Mouse (Mus musculus): ENCODE measurements around the gene Otos. TPM values are rescaled to one million over a fixed set of nuclear protein-coding genes. Genes with fewer than 3 reads are reported as not detected.

Gene Otos
- polyA plus RNA-seq, 1 experiment from 2014 or later = 0.05 TPM

DNA sequence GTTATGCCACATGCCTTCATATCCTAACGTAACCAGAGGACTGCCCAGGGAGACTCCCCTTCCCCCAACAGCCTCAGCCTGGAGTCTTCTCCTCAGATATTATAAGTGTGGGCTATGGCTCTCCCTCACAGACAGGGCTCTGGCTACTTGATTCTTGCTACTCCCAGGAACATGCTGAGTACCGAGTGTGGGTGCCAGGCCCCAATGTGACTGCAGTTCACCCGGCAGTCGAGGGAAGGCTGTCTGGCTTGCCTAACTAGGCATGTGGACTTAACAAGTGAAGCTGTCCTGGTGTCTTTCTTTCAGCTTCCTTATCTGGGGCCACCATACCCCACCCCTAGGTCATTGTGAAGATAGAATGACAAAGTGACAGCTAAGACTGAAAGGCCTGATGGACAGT, 5.0 kb downstream of the Otos start:
- Histone ChIP-seq H3K27ac (replicated peaks) (no peak overlapping the region), H3K9me3 (no peaks in the 10 kb centered on the region), H3K36me3 (replicated peaks) (peaks cover 16% of the 10 kb centered on the region), H3K27me3 (replicated peaks; ENCODE audit: low read depth, poor library complexity, severe bottlenecking) (peaks cover 9% of the 10 kb centered on the region), H3K4me3 (no peak overlapping the region), H3K4me1 (peaks cover 35% of the 10 kb centered on the region)
- WGBS = 89% methylated on average over 4 of the region's 4 CpGs
- DNase-seq (ENCODE audit: low spot score) = no peak

DNA sequence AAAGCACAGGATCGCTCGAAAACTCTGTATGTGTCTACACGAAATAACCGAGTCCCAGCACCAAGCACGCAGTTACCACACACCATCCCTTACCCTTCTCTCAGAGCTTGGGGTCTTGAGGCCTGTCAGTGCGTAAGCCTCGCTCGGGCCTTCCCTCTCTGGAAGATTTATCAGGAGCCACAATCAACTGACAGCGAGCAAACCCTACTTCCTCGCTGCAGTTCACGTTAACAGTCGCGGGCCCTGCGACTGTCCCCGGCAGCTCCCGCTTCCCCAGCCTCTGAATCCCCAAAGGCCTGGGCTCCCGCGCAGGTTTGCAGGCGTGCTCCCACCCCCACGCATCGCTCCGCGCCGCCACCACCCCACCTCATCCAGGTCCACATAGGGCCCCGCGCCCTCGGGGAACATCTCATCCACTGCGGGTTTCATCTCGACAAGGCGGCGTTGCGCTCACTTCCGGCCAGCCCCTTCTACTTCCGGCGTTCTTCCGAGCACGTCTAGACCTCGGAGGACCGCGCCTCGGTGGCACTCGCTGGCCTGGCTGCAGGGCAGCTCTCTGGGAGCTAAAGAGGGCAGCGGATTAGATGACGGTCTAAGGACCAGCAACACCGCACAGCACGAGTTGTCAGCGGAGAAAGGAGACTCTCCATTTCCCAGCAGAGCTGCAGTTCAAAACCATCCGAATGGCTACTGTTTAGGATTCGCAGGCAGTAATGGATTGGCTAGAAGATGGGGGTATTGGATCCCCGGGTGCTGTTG, 6.9 kb downstream of the Otos start, which contains the start of gene Cops9:
TSS of gene Cops9 (minus strand) at position 472 of the 759 bp plus-strand sequence.
- H3K27ac ChIP-seq (replicated peaks) = peak within 1 kb of the TSS; percentile 84
- H3K9me3 ChIP-seq = no peaks in the 10 kb centered on the region
- 2% methylated on average over 50 of the region's 50 CpGs for WGBS

DNA sequence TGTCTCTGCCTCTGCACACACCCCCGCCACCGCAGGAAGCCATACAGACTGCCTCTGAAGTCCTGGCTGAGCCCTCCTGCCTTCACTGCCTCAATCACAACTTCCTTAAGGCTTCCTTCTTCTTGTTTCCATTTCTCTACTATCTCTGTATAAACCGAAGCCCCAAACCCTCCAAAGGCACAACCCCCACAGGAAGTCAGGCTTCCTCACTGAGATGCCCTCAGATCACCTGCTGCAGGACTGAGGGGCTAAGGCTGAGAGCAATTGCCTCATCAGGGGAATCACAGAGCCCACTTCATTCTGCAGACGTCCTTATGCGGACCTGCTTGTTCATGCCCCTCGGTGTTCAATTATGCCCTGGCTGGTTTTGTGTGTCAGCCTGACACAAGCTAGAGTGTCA, 8.2 kb downstream of the Otos start:
- peak overlapping the region; percentile 71 for H3K4me3 ChIP-seq
- peaks cover 48% of the 10 kb centered on the region for H3K36me3 ChIP-seq (replicated peaks)
- WGBS = 88% methylated on average over 6 of the region's 6 CpGs
- peaks cover 27% of the 10 kb centered on the region for H3K4me1 ChIP-seq
- H3K27ac ChIP-seq (replicated peaks) = no peak overlapping the region
- no peaks in the 10 kb centered on the region for H3K9me3 ChIP-seq
- no peaks in the 10 kb centered on the region for H3K27me3 ChIP-seq (replicated peaks; ENCODE audit: low read depth, poor library complexity, severe bottlenecking)
- no peak for DNase-seq (ENCODE audit: low spot score)

More for the DNA sequence above, 6.9 kb downstream of the Otos start, which contains the start of gene Cops9:
- Histone ChIP-seq H3K36me3 (replicated peaks) (peaks cover 36% of the 10 kb centered on the region), H3K4me3 (peak within 1 kb of the TSS; percentile 71), H3K27me3 (replicated peaks; ENCODE audit: low read depth, poor library complexity, severe bottlenecking) (peaks cover 4% of the 10 kb centered on the region; the same call in 1 of the 2 replicates), H3K4me1 (peaks cover 27% of the 10 kb centered on the region)
- DNase-seq (ENCODE audit: low spot score) = peak; percentile 93

DNA sequence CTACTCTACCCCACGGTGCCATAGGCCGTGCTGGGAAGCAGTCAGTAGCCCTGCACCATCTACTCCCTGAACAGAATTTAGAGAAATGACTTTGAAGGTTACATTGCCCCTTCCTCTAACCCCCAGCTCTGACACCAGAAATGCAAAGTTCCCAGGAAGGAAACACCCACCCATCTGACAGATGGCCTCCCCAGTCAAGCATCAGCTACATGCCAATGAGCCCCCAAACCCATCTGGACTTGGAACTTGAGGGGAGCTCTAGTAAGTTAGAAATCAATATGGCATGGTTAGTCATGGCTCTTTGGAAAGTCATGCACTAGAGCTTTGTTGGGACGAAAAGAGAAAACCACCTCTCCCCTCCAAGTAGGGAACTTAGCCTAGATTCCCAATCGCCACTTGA, 9.9 kb downstream of the Otos start:
- Histone ChIP-seq H3K27me3 (replicated peaks; ENCODE audit: low read depth, poor library complexity, severe bottlenecking) (no peaks in the 10 kb centered on the region), H3K27ac (replicated peaks) (no peak overlapping the region), H3K9me3 (no peaks in the 10 kb centered on the region), H3K4me1 (peaks cover 36% of the 10 kb centered on the region), H3K4me3 (no peak overlapping the region), H3K36me3 (replicated peaks) (peaks cover 51% of the 10 kb centered on the region)
- DNase-seq (ENCODE audit: low spot score) = no peak
- 92% methylated on average over 4 of the region's 4 CpGs for WGBS

DNA sequence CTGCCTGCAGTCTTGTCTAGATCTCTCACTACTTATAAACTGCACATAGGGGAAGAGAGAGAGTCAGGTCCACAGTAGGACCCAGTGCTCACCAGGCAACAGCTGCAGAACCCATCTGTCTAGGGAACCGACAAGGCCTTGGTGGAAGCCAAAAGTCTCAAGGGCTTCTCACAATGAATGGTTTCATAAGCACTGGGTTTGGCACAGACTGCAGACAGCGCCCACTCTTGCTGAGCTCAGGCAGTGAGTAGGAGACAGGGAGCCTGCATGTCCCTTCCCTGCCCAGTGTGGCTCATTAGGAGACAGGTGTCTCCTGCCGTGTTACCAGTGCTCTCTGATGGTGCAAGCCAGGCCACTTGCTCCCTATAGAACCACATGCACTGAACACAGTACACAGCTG, 10.5 kb downstream of the Otos start:
- WGBS = 94% methylated on average over 3 of the region's 3 CpGs

DNA sequence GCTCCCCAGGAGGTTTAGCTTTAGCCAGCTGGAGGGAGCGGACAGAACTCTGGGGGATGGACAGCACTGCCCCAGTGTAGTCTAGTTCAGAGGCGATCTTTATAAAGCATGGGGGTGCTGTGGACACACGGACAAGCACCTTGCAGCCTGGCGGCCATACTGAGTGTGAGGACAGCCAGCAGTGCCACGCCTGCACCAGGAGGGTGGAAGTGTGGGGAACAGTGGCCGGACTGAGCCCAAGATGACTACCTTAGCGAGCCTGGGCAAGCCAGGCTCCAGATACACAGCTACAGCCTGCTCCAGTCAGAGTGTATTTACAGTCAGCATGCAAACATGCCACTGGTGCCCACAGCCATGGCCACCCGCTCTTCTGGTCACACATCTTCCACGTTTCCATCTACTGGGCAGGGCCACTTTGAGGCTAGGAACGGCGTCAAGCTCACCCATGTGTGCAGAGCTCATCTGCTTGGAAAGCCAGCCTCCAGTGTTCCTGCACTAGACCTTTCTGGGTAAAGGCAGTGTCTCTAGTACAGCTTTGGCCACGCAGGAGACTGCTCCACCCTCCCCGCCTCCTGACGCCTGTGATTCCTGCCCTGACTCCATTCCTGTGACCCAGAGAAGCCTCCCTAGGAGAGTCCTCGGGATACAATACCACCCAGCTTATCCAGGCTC, 11.0 kb downstream of the Otos start:
- H3K4me1 ChIP-seq = peaks cover 32% of the 10 kb centered on the region
- H3K9me3 ChIP-seq = no peaks in the 10 kb centered on the region
- no peak overlapping the region for H3K4me3 ChIP-seq
- no peak for DNase-seq (ENCODE audit: low spot score)
- H3K36me3 ChIP-seq (replicated peaks) = peaks cover 51% of the 10 kb centered on the region
- no peak overlapping the region for H3K27ac ChIP-seq (replicated peaks)
- H3K27me3 ChIP-seq (replicated peaks; ENCODE audit: low read depth, poor library complexity, severe bottlenecking) = no peaks in the 10 kb centered on the region
- 91% methylated on average over 15 of the region's 15 CpGs for WGBS

More for the DNA sequence above, 10.5 kb downstream of the Otos start:
- H3K27me3 ChIP-seq (replicated peaks; ENCODE audit: low read depth, poor library complexity, severe bottlenecking) = no peaks in the 10 kb centered on the region
- H3K27ac ChIP-seq (replicated peaks) = no peak overlapping the region
- no peaks in the 10 kb centered on the region for H3K9me3 ChIP-seq
- peaks cover 51% of the 10 kb centered on the region for H3K36me3 ChIP-seq (replicated peaks)
- DNase-seq (ENCODE audit: low spot score) = no peak
- H3K4me1 ChIP-seq = peaks cover 36% of the 10 kb centered on the region
- no peak overlapping the region for H3K4me3 ChIP-seq

DNA sequence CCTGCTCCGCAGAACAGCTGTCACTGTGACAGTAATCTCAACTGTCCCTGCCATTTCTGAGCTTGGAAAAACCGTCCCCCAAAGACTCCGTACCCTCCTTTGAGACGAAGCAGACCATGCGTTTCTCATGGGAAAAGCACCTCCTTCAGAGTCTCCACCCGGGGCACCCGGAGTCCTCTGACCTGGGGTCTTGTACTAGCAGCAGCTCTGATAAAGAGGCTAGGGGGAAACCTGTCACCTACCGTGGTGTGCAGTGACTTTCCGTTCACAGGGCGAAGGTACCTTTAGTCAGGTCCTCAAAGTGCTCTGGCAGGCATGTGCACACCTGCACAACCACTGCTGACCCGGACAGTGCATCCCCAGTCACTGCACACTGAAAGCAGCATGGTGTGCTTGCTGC, 12.0 kb downstream of the Otos start:
- 94% methylated on average over 11 of the region's 11 CpGs for WGBS
- H3K9me3 ChIP-seq = no peaks in the 10 kb centered on the region
- H3K4me1 ChIP-seq = peaks cover 25% of the 10 kb centered on the region
- no peak for DNase-seq (ENCODE audit: low spot score)
- no peaks in the 10 kb centered on the region for H3K27me3 ChIP-seq (replicated peaks; ENCODE audit: low read depth, poor library complexity, severe bottlenecking)
- peaks cover 51% of the 10 kb centered on the region for H3K36me3 ChIP-seq (replicated peaks)
- H3K4me3 ChIP-seq = no peak overlapping the region
- no peak overlapping the region for H3K27ac ChIP-seq (replicated peaks)

DNA sequence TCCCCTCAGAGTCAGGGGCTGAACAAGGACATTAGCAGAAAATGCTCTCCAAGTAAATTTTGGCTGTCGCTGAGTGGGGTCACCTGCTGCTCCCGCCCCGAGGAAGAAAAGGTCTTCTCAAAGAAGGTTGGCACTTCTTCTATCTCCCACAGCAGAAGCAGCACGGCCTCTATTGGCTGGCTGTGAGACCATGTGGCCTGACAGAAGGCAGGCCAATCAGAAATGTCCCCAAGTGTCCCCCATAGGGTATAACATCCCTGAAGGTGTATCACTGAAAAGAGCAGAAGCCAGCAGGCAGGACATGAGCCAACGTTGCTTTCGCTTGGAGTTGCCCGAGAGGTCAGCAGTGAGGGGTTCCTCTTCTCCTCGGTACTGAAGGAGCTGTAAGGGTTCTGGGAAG, 12.6 kb downstream of the Otos start:
- H3K4me1 ChIP-seq = peaks cover 22% of the 10 kb centered on the region
- WGBS = 89% methylated on average over 8 of the region's 8 CpGs
- no peak overlapping the region for H3K4me3 ChIP-seq
- no peak overlapping the region for H3K27ac ChIP-seq (replicated peaks)
- no peaks in the 10 kb centered on the region for H3K27me3 ChIP-seq (replicated peaks; ENCODE audit: low read depth, poor library complexity, severe bottlenecking)
- DNase-seq (ENCODE audit: low spot score) = no peak
- H3K9me3 ChIP-seq = no peaks in the 10 kb centered on the region
- H3K36me3 ChIP-seq (replicated peaks) = peaks cover 51% of the 10 kb centered on the region

DNA sequence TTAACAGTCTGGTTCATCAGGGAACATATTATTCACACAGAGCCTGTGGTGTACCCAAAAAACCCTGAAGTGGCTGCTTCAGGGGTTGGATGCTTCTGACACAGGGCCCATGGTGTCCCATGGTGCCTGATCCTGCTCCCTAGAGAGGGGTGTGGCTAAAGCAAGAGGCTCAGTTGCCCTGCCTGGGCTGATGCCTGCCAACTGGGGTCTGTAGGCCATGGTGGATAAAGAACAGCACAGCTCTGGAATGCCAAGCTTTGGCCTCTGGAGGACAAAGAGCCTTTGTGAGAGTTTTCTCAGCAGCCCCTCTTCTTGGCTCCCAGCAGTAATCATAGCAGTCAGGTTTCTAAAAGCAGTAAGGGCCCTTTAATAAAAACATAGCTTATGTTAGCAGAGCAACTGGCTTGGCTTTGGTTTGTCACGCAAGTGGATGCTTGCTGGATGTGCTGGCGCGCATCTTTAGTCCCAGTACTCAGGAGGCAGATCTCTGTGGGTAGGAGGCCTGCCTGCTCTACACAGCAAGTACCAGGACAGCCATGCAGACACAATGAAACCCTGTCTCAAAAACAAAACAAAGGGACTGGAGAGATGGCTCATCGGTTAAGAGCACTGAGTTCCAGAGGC, 13.6 kb downstream of the Otos start:
- no peaks in the 10 kb centered on the region for H3K27me3 ChIP-seq (replicated peaks; ENCODE audit: low read depth, poor library complexity, severe bottlenecking)
- no peaks in the 10 kb centered on the region for H3K9me3 ChIP-seq
- no peak overlapping the region for H3K4me3 ChIP-seq
- DNase-seq (ENCODE audit: low spot score) = peak; percentile 29
- peaks cover 13% of the 10 kb centered on the region for H3K4me1 ChIP-seq
- WGBS = 51% methylated on average over 4 of the region's 4 CpGs
- H3K27ac ChIP-seq (replicated peaks) = 0 out of 2 replicates have a peak overlapping the region, but pooled peaks have one; percentile 35
- H3K36me3 ChIP-seq (replicated peaks) = peaks cover 50% of the 10 kb centered on the region

DNA sequence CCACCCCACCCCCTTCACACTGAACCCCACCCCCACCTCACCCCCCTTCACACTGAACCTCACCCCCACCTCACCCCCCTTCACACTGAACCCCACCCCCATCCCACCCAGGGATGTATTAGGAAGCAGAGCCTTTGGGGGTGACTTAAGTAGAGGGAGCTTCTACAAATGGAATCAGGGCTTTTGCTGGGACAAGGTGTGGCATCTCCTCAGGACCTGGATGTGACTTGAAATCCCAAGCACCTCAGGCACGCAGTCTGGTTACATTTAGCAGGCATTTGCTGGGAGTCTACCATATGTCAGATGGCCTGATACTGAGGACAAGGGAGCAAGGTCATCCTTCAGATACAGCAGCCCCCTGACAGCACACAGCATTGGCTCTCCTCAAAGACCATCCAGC, 14.1 kb downstream of the Otos start:
- Histone ChIP-seq H3K36me3 (replicated peaks) (peaks cover 44% of the 10 kb centered on the region), H3K27ac (replicated peaks) (no peak overlapping the region), H3K4me1 (peaks cover 9% of the 10 kb centered on the region; the same call in 1 of the 2 replicates), H3K4me3 (no peak overlapping the region), H3K9me3 (no peaks in the 10 kb centered on the region), H3K27me3 (replicated peaks; ENCODE audit: low read depth, poor library complexity, severe bottlenecking) (no peaks in the 10 kb centered on the region)
- 60% methylated on average over 1 of the region's 1 CpGs for WGBS
- no peak for DNase-seq (ENCODE audit: low spot score)

DNA sequence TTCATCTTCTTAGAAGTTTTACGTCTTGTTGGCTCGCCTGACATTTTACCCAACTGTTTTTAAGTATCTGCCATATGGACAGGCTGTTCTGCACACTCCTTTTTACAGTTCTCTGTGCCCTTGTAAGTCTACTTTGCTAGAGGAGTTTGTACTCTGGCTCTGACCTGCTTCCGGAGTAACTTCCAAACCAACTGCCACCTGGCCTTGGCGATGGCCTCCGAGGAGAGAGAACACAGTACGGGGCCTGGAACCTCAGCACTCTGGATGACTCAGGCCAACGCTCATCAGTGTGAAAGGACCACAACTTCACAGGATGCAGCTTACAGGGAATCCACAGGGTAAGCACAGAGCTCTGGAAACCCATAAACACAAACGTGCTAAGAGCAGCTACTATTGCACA, 14.9 kb downstream of the Otos start:
- Histone ChIP-seq H3K4me1 (peaks cover 9% of the 10 kb centered on the region; the same call in 1 of the 2 replicates), H3K36me3 (replicated peaks) (peaks cover 36% of the 10 kb centered on the region), H3K27ac (replicated peaks) (no peak overlapping the region), H3K27me3 (replicated peaks; ENCODE audit: low read depth, poor library complexity, severe bottlenecking) (no peaks in the 10 kb centered on the region), H3K4me3 (no peak overlapping the region), H3K9me3 (no peaks in the 10 kb centered on the region)
- no peak for DNase-seq (ENCODE audit: low spot score)
- WGBS = 90% methylated on average over 8 of the region's 8 CpGs

DNA sequence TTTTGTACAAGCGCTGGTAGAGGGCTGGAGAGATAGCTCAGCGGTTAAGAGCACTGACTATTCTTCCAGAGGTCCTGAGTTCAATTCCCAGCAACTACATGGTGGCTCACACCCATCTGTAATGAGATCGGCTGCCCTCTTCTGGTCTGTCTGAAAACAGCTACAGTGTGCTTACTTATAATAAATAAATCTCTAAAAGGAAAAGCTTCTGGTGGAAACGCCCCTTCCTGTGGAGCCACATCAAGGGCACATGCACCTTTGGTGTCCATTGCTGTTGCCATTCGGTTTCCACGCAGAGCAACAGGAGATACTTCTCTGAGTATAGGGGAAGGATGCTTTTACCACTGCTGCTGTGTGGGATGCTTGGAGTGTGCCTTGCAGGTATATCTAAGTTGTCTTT, 15.7 kb downstream of the Otos start:
- H3K4me3 ChIP-seq = no peak overlapping the region
- WGBS = 70% methylated on average over 6 of the region's 6 CpGs

More for the DNA sequence above, 15.7 kb downstream of the Otos start:
- DNase-seq (ENCODE audit: low spot score) = no peak
- H3K27me3 ChIP-seq (replicated peaks; ENCODE audit: low read depth, poor library complexity, severe bottlenecking) = no peaks in the 10 kb centered on the region
- peaks cover 28% of the 10 kb centered on the region for H3K36me3 ChIP-seq (replicated peaks)
- H3K4me1 ChIP-seq = peaks cover 9% of the 10 kb centered on the region; the same call in 1 of the 2 replicates
- no peak overlapping the region for H3K27ac ChIP-seq (replicated peaks)
- H3K9me3 ChIP-seq = no peaks in the 10 kb centered on the region
